Mouse (Mus musculus) G1E (cell line): ENCODE results near the gene Fig4. TPM values are rescaled to one million over a fixed set of nuclear protein-coding genes. Genes with fewer than 3 reads are reported as not detected.

Experiments
- ATAC-seq: 2 replicates; pipeline ENCODE4 v1.8.0; 2016; ENCODE audit warnings: mild to moderate bottlenecking; ENCODE audit not compliant: insufficient number of reproducible peaks, poor library complexity, low FRiP score, severe bottlenecking; ENCODE audit errors: extremely low read depth
- DNase-seq: peaks from one replicate; pipeline ENCODE4 v3.0.0; 2012; ENCODE audit warnings: low spot score
- H3K27me3 ChIP-seq: 2 replicates; pipeline ENCODE4 v1.6.1; 2012; ENCODE audit warnings: mild to moderate bottlenecking, low read length, inconsistent platforms; ENCODE audit not compliant: insufficient read depth
- H3K36me3 ChIP-seq: replicated peaks from 2 replicates; pipeline ENCODE3; 2012; ENCODE audit warnings: mild to moderate bottlenecking, inconsistent platforms
- H3K4me1 ChIP-seq: 2 replicates; pipeline ENCODE4 v1.6.1; 2012; ENCODE audit warnings: low read depth, low read length, inconsistent platforms, mixed read lengths; ENCODE audit not compliant: insufficient read depth
- H3K4me3 ChIP-seq: 2 replicates; pipeline ENCODE4 v1.5.1; 2012; ENCODE audit warnings: low read depth, mild to moderate bottlenecking, inconsistent platforms, low read length, moderate library complexity, mixed read lengths
- H3K9me3 ChIP-seq: replicated peaks from 2 replicates; pipeline ENCODE4 v1.6.1; 2012; ENCODE audit warnings: inconsistent platforms
- CTCF ChIP-seq: IDR thresholded peaks from 2 replicates; pipeline ENCODE4 v1.5.1; 2012; ENCODE audit warnings: low read depth, low read length, inconsistent platforms, mixed read lengths
- GATA1 ChIP-seq: IDR thresholded peaks from 2 replicates; pipeline ENCODE4 v1.6.1; 2012; ENCODE audit warnings: borderline replicate concordance, low read length, inconsistent platforms, mixed read lengths
- GATA2 ChIP-seq: IDR thresholded peaks from 2 replicates; pipeline ENCODE4 v1.6.1; 2012; ENCODE audit warnings: low read depth, low read length, inconsistent platforms, borderline replicate concordance
- POLR2AphosphoS5 ChIP-seq: IDR thresholded peaks from 2 replicates; pipeline ENCODE4 v1.6.1; 2012; ENCODE audit warnings: low read depth, low read length, inconsistent platforms; ENCODE audit not compliant: insufficient replicate concordance
- TAL1 ChIP-seq: conservative IDR thresholded peaks from 2 replicates; pipeline ENCODE4 v1.6.1; 2012; ENCODE audit warnings: low read depth, low read length, inconsistent platforms, mixed read lengths
- polyA plus RNA-seq: library from polyadenylated mRNA; stranded (reverse); fragments of >175 nt; gene quantifications from 2 replicates; pipeline ENCODE4 v1.2.3, GENCODE M21; 2012
- total RNA-seq, 2 experiments: library from RNA; stranded (forward) in 1 of 2; stranded (reverse) in 1 of 2; fragments of 200-1000 nt in 1 of 2; fragments of >200 nt in 1 of 2; fragmentation: Nextera tagmentation in 1 of 2; gene quantifications; 2 replicates each; pipeline ENCODE4 v1.2.3; 2014 to 2017

Gene Fig4
- 27.0 and 32.6 TPM in 2 replicates for total RNA-seq (2014; fragmentation: Nextera tagmentation)
- total RNA-seq (2017) = 31.3 and 35.6 TPM in 2 replicates
- 3.5 and 3.9 TPM in 2 replicates for polyA plus RNA-seq

- ATAC-seq (peak; percentile 76), DNase-seq (peak; percentile 79)
- Histone ChIP-seq H3K4me1 (peaks cover 24% of the 10 kb centered on the region), H3K27me3 (peaks cover 3% of the 10 kb centered on the region), H3K9me3 (no peaks in the 10 kb centered on the region), H3K4me3 (peak within 1 kb of the TSS; percentile 99), H3K36me3 (peaks cover 5% of the 10 kb centered on the region)
- no peak for TF ChIP-seq TAL1
- no peak for TF ChIP-seq POLR2AphosphoS5
- no peak for TF ChIP-seq CTCF
- no peak for TF ChIP-seq GATA2
- TF ChIP-seq GATA1 = no peak
Observed at GRCm38 (mm10) chr10:41302689-41303431, at the start of gene Fig4. TSS of gene Fig4 (minus strand) at chr10:41303260.

- no peak for ATAC-seq
- Histone ChIP-seq H3K36me3 (no peaks in the 10 kb centered on the region), H3K27me3 (no peaks in the 10 kb centered on the region; the same call in 1 of the 2 replicates), H3K9me3 (no peaks in the 10 kb centered on the region), H3K4me1 (no peaks in the 10 kb centered on the region), H3K4me3 (no peak overlapping the region)
- DNase-seq = no peak
- no peak for TF ChIP-seq GATA1
- no peak for TF ChIP-seq POLR2AphosphoS5
- TF ChIP-seq TAL1 = no peak
Observed at GRCm38 (mm10) chr10:41341346-41341745, 38.3 kb upstream of the Fig4 start.

GRCm38 (mm10) chr10:41332533-41333043 lies 29.5 kb upstream of the Fig4 start:
- H3K9me3 ChIP-seq = no peaks in the 10 kb centered on the region
- no peaks in the 10 kb centered on the region for H3K27me3 ChIP-seq
- no peaks in the 10 kb centered on the region for H3K4me1 ChIP-seq
- ATAC-seq (no peak), DNase-seq (no peak)
- H3K36me3 ChIP-seq = no peaks in the 10 kb centered on the region
- no peak for TF ChIP-seq TAL1
- TF ChIP-seq GATA2 = no peak
- TF ChIP-seq POLR2AphosphoS5 = no peak
- no peak for TF ChIP-seq CTCF
- no peak for TF ChIP-seq GATA1
- no peak overlapping the region for H3K4me3 ChIP-seq

- TF ChIP-seq GATA2 = no peak
- TF ChIP-seq CTCF = no peak
- TF ChIP-seq TAL1 = no peak
- no peak for TF ChIP-seq POLR2AphosphoS5
- no peak for TF ChIP-seq GATA1
- Histone ChIP-seq H3K9me3 (no peaks in the 10 kb centered on the region), H3K27me3 (peaks cover 8% of the 10 kb centered on the region; the same call in 1 of the 2 replicates), H3K36me3 (no peaks in the 10 kb centered on the region), H3K4me3 (no peak overlapping the region), H3K4me1 (no peaks in the 10 kb centered on the region)
- no peak for DNase-seq
- ATAC-seq = no peak
Observed at GRCm38 (mm10) chr10:41315866-41316265, 12.8 kb upstream of the Fig4 start.

- ATAC-seq (no peak), DNase-seq (no peak)
Observed at GRCm38 (mm10) chr10:41308205-41308604, 5.1 kb upstream of the Fig4 start.

GRCm38 (mm10) chr10:41304961-41305455 lies 1.9 kb upstream of the Fig4 start:
- DNase-seq (no peak), ATAC-seq (no peak)
- TF ChIP-seq GATA2 (no peak), TAL1 (no peak), POLR2AphosphoS5 (no peak), CTCF (no peak)
- peaks cover 22% of the 10 kb centered on the region for H3K4me1 ChIP-seq
- H3K4me3 ChIP-seq = no peak overlapping the region
- H3K27me3 ChIP-seq = peaks cover 3% of the 10 kb centered on the region
- no peaks in the 10 kb centered on the region for H3K9me3 ChIP-seq
- no peaks in the 10 kb centered on the region for H3K36me3 ChIP-seq

More at GRCm38 (mm10) chr10:41308205-41308604, 5.1 kb upstream of the Fig4 start:
- Histone ChIP-seq H3K27me3 (peaks cover 3% of the 10 kb centered on the region), H3K4me1 (peaks cover 7% of the 10 kb centered on the region), H3K9me3 (no peaks in the 10 kb centered on the region), H3K36me3 (no peaks in the 10 kb centered on the region), H3K4me3 (no peak overlapping the region)
- TF ChIP-seq POLR2AphosphoS5 (no peak), TAL1 (no peak), GATA2 (no peak), CTCF (no peak), GATA1 (no peak)
